Mouse (Mus musculus): Measurements from ENCODE around the gene Gm10320.

Gm10320 gene

DNA sequence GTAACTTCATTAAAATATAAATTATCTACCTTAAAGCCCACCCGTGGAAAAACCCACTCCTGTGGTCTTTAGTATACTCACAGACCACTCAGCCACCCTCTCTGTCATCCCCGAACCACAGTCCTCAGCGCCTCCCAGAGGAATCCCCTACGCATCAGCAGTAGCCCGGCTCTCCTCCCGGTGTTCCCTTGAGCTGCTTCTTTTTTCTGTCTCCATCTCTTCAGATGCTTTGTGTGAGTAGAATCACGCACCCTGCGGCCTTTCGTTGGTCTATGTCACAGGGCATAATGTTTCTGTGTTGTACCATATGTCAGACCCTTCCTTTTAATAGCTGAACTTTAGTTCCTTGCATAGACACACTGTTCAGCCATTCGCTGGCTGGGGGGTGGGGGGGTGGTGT is 36.2 kb downstream of the Gm10320 start:
- DNase-seq = no peak

DNA sequence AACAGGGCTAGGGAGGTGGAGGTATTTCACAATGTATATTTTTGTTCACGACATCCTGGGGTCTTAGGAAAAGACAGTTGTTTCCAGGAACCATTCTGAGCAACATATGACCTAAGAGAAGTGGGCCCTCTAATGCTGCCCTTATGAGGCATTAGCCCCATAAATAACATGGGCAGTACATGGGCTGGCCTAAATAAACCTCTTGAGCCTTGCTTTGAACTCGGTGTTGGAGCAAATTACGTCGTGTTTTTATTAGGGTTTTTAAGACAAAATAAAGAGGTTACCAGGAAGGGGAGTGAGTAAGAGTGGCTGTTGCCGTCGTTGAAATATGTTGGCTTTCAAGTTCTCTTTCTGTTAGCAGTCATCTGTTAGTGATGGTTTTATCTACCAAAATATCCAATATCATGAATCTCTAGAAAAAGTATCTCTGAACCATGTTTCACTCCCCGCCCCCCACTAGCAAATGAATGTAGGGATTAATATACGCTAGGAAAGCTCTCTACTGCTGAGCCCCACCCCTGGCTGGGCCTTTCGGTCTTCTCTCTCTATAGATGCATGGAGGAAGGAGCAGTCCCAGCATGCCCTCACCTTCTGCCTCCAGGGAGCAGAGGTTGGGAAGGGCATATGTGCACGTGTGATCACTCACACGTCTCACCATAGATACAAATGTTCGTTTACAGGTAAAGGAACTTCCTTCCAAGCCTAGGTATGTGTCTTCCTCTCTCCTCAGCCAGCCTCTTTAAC is 37.4 kb downstream of the Gm10320 start:
- DNase-seq = no peak

DNA sequence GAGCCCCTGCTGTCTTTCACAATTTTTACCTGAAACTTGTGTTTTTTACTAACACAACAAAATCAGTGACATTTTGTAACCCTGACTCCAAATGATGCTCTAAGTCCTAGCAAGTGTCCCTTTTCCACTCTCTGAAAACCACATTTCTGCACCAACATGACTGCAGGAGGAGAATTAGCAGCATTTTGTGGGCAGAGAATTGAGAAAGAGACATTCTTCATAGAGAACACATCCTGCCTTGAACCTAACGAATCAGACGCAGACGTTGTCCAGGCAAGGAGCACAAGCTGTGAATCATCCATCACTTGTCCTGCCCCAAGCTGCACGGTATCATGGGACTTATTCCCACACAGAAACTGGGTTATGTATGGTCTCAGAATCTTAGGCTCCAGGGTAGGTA is 38.7 kb downstream of the Gm10320 start:
- DNase-seq = no peak

DNA sequence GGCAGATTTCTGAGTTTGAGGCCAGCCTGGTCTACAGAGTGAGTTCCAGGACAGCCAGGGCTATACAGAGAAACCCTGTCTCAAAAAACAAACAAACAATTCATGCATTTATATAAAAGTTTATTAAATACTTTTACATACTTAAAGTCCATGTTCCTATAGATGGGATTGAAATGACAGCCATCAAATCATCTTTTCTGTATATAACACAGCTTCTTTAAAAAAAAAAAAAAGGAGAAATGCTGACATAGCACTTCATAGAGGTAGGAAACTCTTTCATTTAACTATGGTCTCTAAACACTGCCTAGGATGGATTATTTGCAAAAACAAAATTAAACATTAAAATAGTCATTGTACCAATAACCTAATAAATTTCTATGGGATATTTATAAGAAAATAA is 43.1 kb downstream of the Gm10320 start:
- DNase-seq = no peak

DNA sequence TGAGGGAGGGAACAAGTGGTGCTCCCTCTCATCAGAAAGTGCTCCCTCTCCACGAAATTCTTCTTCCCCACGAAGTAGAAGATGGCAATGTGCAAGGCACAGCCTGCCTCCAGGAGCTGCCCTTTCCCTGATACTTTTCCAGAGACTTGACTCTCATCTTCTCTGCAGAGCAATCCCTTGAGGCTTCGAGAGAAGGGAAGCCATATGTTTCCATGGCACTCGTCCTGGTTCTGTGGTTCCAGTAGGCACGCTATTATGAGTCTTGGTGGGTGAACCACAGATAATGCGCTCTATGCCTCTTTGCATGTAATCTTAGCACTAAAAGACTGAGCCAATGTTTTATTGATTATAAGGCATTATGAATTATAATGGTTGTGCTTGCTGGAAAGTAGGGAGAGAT is 44.1 kb downstream of the Gm10320 start:
- DNase-seq = no peak

DNA sequence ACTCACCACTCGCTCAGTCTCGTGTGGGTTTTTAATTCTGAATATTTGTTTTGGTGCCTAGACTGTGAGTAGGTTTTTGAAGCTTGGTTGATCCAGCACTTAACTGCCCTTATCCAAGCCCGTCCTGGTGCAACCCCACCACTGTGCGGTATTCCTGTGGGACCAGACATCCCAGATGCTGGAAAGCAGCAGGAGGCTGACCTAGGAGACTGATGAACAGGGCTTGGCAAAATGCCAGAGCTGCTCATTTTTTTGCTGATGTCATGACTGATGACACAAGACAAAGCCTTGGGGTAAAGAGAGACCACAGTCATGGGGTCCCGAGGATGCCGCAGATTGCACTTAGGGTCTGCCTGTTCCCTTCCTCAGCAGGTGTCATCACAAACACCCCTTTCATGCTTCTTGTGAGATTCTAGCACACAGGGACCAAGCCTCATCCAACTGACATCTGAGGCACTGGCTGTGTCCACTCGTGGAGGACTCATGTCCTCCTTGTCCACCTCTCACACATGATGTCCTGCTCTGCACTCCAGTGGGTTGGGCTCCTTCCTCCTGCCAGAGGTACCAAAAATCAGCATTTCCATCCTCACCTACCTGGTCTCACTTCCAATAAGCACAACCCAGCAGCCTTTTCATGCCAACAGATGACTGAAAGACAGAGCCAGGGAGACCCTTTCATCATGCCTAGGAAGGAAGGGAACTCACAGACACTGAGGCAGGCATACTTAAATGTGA is 46.2 kb downstream of the Gm10320 start:
- DNase-seq = no peak

DNA sequence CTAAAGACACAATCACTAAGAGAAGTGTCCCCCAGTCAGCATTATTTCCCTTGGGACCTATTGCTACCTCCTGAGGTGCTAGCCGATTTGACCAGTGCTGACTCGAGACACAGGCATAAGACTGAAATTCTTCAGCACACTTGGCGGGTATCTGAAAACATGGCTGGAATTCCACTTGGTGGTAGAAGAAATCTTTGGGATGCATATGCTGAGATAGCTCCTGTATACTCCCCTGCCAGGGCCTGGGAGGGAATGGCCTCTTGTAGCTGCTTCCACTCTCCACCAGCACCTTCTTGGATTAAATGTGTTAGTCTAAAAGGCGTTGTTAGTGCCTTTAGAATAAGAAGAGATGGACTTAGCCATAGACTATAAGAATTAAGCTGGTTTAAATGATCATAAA is 50.8 kb downstream of the Gm10320 start:
- no peak for DNase-seq

DNA sequence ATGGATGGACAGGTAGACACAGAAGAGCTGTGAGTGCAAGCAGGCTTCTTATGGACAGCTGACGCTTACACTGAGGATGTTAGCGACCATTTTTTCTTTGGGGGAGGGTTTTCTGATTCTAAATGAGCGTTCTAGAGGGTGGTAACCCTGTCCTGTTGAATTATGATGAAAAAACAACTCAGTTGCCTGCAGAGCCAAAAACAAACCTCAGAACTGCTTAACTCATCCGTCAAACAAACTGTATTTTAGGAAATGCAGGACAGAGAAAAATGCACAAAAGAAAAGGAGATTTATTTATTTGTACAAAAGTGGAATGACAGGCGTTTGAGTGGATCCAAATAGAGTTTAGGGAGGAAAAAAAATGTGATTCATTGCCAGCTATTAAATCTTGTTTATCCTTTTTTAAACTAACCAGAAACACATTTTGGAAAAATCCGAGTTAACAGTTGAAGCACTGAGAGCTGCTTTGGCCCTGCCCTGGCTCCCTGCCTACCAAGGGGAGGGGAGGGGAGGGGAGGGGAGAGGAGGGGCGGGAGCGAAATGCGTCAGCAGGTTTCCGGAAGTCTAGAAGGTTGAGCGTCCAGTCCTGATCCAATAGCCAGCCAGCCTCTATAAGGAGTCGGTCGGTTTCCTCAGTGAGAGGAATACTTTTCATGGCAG is 51.4 kb downstream of the Gm10320 start:
- DNase-seq = no peak

Data from thymus, postnatal 36 days (tissue).